Mouse (Mus musculus): ENCODE measurements around the gene AU040320. TPM values are rescaled to one million over a fixed set of nuclear protein-coding genes. Genes with fewer than 3 reads are reported as not detected.

AU040320 gene
- polyA plus RNA-seq, 1 experiment from 2014 or later: 35.3 TPM

DNA sequence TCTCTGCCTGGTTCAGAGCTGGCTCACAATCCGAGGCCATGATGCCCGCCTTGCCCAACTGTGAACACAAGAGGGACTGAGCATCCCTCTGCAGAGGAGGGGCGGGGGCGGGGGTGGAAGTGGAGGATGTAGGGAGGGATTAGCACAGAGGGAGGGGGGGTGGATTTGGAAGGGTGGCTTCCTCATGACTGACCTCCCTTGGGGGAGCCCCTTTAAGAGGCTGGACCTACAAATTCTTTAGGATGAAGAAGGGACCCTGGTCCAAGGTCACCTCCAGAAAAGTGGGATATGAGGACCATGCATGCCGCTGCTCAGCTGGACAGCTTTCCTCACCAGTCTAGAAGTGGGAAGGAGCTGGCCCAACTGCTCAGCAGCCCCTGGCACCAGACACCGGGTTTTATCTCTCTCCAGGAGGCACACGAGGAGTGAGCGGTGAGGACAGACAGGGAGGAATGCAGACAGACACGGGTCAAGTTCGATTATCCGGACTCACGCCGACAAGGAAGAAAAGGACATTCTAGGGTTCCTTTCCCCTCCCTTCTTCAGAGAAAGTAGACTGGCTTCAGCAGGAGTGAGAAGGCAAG lies 1.2 kb upstream of the AU040320 start:
- Histone ChIP-seq H3K27ac (peak overlapping the region; percentile 98), H3K4me1 (peaks cover 52% of the 10 kb centered on the region), H3K27me3 (no peaks in the 10 kb centered on the region), H3K36me3 (peaks cover 37% of the 10 kb centered on the region), H3K9ac (peak overlapping the region; percentile 78), H3K4me3 (peak overlapping the region; percentile 66), H3K9me3 (replicated peaks) (no peaks in the 10 kb centered on the region), H3K4me2 (replicated peaks) (peak overlapping the region; percentile 91)
- ATAC-seq (ENCODE audit: low FRiP score): no peak
- WGBS: 2% methylated on average over 13 of the region's 13 CpGs

DNA sequence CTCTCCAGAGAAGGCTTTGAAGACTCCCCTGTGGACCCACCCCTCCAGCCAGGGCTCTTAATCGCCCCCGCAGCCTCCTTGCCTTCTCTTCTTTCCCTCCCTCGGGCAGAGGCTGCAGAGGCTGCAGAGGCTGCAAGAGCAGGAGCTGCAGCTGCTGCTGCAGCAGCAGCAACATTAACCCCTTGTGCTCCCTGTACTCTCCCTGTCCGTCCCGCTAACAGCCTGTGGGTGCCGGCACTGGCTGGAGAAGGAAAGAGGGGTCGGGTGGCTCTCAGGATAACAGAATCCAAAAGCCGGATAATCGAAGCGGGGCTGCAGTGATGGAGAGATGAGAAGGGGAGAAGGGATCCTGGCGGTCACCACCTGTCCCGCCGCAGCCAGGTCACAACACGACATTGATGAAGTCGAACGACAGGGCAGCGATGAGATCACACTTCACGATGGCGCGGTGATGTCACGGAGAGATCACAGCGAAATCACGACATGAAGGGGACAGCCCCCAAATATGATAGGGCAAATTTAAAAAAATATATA lies 669 bp upstream of the AU040320 start:
- H3K4me3 ChIP-seq: peak overlapping the region; percentile 66
- H3K4me1 ChIP-seq: peaks cover 52% of the 10 kb centered on the region
- WGBS: 1% methylated on average over 23 of the region's 23 CpGs
- H3K36me3 ChIP-seq: peaks cover 35% of the 10 kb centered on the region
- peak overlapping the region; percentile 78 for H3K9ac ChIP-seq
- H3K9me3 ChIP-seq (replicated peaks): no peaks in the 10 kb centered on the region
- H3K4me2 ChIP-seq (replicated peaks): peak overlapping the region; percentile 91
- no peaks in the 10 kb centered on the region for H3K27me3 ChIP-seq
- peak; percentile 17 for ATAC-seq (ENCODE audit: low FRiP score)
- H3K27ac ChIP-seq: peak overlapping the region; percentile 98

DNA sequence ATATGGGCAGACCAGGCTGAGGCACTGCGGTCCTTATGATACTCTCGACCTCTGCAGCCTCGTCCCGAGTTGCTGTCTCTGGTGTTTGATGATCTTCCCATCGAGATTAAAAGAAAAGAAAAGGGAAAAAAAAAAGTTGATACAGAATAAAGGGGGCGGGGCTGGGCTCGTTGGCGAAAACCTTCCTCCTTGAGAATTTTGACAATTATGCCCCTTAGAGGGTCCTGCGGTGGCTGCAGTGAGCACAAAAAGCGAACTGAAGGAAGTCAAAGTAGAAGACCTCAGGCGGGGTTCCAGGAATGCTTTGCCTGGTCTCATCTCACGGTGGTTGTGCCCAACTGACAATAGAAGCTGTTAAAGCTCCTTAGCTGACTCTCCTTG lies 877 bp downstream of the AU040320 start:
- Histone ChIP-seq H3K4me3 (peak overlapping the region; percentile 66), H3K9me3 (replicated peaks) (no peaks in the 10 kb centered on the region), H3K9ac (peak overlapping the region; percentile 78), H3K27me3 (no peaks in the 10 kb centered on the region), H3K27ac (peak overlapping the region; percentile 98), H3K36me3 (peaks cover 30% of the 10 kb centered on the region), H3K4me1 (peaks cover 46% of the 10 kb centered on the region), H3K4me2 (replicated peaks) (peak overlapping the region; percentile 91)
- WGBS: 1% methylated on average over 12 of the region's 12 CpGs
- ATAC-seq (ENCODE audit: low FRiP score): no peak

DNA sequence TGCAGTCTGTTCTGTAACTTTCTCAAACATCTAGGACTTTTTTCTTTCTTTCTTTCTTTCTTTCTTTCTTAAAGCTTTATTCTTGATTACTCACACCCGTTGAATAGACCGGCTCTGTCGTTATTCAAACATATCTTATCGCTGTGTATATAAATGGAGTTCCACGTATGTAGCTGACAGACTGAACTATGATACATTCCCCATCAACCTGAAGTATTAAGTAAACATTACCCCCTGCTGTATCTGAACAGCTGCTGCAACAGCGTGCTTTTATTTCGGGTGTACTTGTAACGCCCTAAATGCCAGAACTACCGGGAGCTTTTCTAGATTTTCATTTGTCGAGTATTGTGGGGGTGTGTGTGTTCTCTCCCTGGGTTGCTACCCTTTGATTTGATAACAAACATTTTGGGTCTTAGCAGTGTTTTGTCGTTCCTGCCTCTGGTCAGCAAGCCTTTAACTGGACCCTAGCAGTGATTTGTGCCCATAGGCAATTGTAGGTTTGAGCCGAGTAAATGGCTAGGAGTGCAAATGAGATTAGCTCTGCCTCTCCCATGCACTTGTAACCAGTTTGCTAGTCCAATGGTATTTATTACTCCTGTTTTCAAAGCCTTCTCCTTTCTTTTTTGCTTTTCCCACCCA lies 1.5 kb downstream of the AU040320 start:
- H3K27me3 ChIP-seq: no peaks in the 10 kb centered on the region
- peak overlapping the region; percentile 66 for H3K4me3 ChIP-seq
- no peaks in the 10 kb centered on the region for H3K9me3 ChIP-seq (replicated peaks)
- peak overlapping the region; percentile 78; the same call in 1 of the 2 replicates for H3K9ac ChIP-seq
- ATAC-seq (ENCODE audit: low FRiP score): no peak
- H3K4me2 ChIP-seq (replicated peaks): peak overlapping the region; percentile 91
- no peak overlapping the region for H3K27ac ChIP-seq
- 59% methylated on average over 12 of the region's 12 CpGs for WGBS
- H3K36me3 ChIP-seq: peaks cover 29% of the 10 kb centered on the region
- peaks cover 39% of the 10 kb centered on the region for H3K4me1 ChIP-seq

DNA sequence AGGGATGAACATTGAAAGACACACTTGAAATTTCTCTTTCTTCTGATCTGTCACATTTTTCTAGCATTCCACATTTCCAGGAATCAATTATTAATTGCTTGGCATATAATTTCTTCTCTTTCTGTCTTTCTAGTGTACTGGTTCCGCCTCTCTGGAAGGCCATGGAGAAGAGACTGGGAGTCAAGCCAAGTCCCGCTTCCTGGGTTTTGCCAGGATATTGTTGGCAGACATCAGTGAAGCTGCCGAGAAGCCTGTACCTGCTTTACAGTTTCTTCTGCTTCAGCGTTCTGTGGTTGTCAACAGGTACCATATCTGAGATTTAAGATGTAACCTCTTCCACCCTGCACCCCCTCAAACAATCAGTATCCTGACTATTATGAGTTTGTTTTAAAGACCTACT lies 3.4 kb downstream of the AU040320 start:
- Histone ChIP-seq H3K4me3 (no peak overlapping the region), H3K4me1 (peaks cover 20% of the 10 kb centered on the region), H3K36me3 (peaks cover 33% of the 10 kb centered on the region), H3K9me3 (replicated peaks) (no peaks in the 10 kb centered on the region), H3K27me3 (no peaks in the 10 kb centered on the region), H3K9ac (no peak overlapping the region), H3K4me2 (replicated peaks) (no peak overlapping the region), H3K27ac (no peak overlapping the region)
- ATAC-seq (ENCODE audit: low FRiP score): no peak
- 91% methylated on average over 4 of the region's 4 CpGs for WGBS

GRCm38 (mm10) chr4:126758299-126758698 lies 5.0 kb downstream of the AU040320 start:
- WGBS: 86% methylated on average over 5 of the region's 5 CpGs
- no peak overlapping the region for H3K9ac ChIP-seq
- H3K4me1 ChIP-seq: peaks cover 14% of the 10 kb centered on the region
- no peak for ATAC-seq (ENCODE audit: low FRiP score)
- no peaks in the 10 kb centered on the region for H3K9me3 ChIP-seq (replicated peaks)
- H3K4me3 ChIP-seq: no peak overlapping the region
- no peak overlapping the region for H3K27ac ChIP-seq
- peaks cover 39% of the 10 kb centered on the region for H3K36me3 ChIP-seq
- no peak overlapping the region for H3K4me2 ChIP-seq (replicated peaks)
- no peaks in the 10 kb centered on the region for H3K27me3 ChIP-seq

- no peak overlapping the region for H3K9ac ChIP-seq
- WGBS: 90% methylated on average over 2 of the region's 2 CpGs
- no peak for ATAC-seq (ENCODE audit: low FRiP score)
- H3K4me1 ChIP-seq: peaks cover 11% of the 10 kb centered on the region
- no peak overlapping the region for H3K4me3 ChIP-seq
- H3K27me3 ChIP-seq: no peaks in the 10 kb centered on the region
- peaks cover 39% of the 10 kb centered on the region for H3K36me3 ChIP-seq
- no peak overlapping the region for H3K4me2 ChIP-seq (replicated peaks)
- no peak overlapping the region for H3K27ac ChIP-seq
- no peaks in the 10 kb centered on the region for H3K9me3 ChIP-seq (replicated peaks)
Observed at GRCm38 (mm10) chr4:126759435-126759834, 6.1 kb downstream of the AU040320 start.

GRCm38 (mm10) chr4:126762586-126763359 lies 9.4 kb downstream of the AU040320 start:
- WGBS: 83% methylated on average over 11 of the region's 11 CpGs
- H3K36me3 ChIP-seq: peaks cover 32% of the 10 kb centered on the region
- H3K27ac ChIP-seq: no peak overlapping the region
- no peak overlapping the region for H3K4me2 ChIP-seq (replicated peaks)
- H3K27me3 ChIP-seq: no peaks in the 10 kb centered on the region
- H3K9me3 ChIP-seq (replicated peaks): no peaks in the 10 kb centered on the region
- H3K9ac ChIP-seq: no peak overlapping the region
- H3K4me3 ChIP-seq: no peak overlapping the region
- ATAC-seq (ENCODE audit: low FRiP score): no peak
- no peaks in the 10 kb centered on the region for H3K4me1 ChIP-seq

DNA sequence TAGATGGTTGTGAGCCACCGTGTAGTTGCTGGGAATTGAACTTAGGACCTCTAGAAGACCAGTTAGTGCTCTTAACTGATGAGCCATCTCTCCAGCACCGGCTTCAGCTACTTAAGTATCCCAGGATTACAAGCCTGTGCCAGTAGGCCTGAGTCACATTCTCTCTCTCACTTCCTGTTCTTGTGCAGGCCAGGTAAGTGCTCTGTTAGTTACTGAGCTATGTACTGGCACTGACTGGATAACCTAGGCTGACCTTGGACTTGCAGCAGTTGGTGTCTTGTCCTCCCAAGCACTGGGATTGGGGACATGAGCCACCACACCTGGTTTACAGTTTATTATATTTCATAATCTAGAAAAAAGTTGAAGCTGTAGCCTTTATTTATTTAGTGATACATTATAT lies 10.1 kb downstream of the AU040320 start:
- no peak overlapping the region for H3K27ac ChIP-seq
- no peaks in the 10 kb centered on the region for H3K4me1 ChIP-seq
- no peak overlapping the region for H3K4me3 ChIP-seq
- H3K36me3 ChIP-seq: peaks cover 25% of the 10 kb centered on the region
- H3K9me3 ChIP-seq (replicated peaks): no peaks in the 10 kb centered on the region
- H3K9ac ChIP-seq: no peak overlapping the region
- ATAC-seq (ENCODE audit: low FRiP score): no peak
- no peaks in the 10 kb centered on the region for H3K27me3 ChIP-seq
- WGBS: 79% methylated on average over 2 of the region's 2 CpGs
- no peak overlapping the region for H3K4me2 ChIP-seq (replicated peaks)

GRCm38 (mm10) chr4:126769800-126770563 lies 16.6 kb downstream of the AU040320 start:
- ATAC-seq (ENCODE audit: low FRiP score): no peak
- H3K27me3 ChIP-seq: no peaks in the 10 kb centered on the region
- H3K36me3 ChIP-seq: peaks cover 7% of the 10 kb centered on the region; the same call in 1 of the 2 replicates
- H3K4me3 ChIP-seq: no peak overlapping the region
- H3K9me3 ChIP-seq (replicated peaks): no peaks in the 10 kb centered on the region
- no peak overlapping the region for H3K27ac ChIP-seq
- WGBS: 93% methylated on average over 9 of the region's 9 CpGs
- no peak overlapping the region for H3K9ac ChIP-seq
- H3K4me1 ChIP-seq: no peaks in the 10 kb centered on the region
- no peak overlapping the region for H3K4me2 ChIP-seq (replicated peaks)

- H3K36me3 ChIP-seq: peaks cover 7% of the 10 kb centered on the region; the same call in 1 of the 2 replicates
- no peaks in the 10 kb centered on the region for H3K4me1 ChIP-seq
- WGBS: 81% methylated on average over 4 of the region's 4 CpGs
- H3K27me3 ChIP-seq: no peaks in the 10 kb centered on the region
- no peaks in the 10 kb centered on the region for H3K9me3 ChIP-seq (replicated peaks)
- no peak for ATAC-seq (ENCODE audit: low FRiP score)
- no peak overlapping the region for H3K9ac ChIP-seq
- H3K4me3 ChIP-seq: no peak overlapping the region
- no peak overlapping the region for H3K27ac ChIP-seq
- no peak overlapping the region for H3K4me2 ChIP-seq (replicated peaks)
Observed at GRCm38 (mm10) chr4:126770831-126771230, 17.5 kb downstream of the AU040320 start.

DNA sequence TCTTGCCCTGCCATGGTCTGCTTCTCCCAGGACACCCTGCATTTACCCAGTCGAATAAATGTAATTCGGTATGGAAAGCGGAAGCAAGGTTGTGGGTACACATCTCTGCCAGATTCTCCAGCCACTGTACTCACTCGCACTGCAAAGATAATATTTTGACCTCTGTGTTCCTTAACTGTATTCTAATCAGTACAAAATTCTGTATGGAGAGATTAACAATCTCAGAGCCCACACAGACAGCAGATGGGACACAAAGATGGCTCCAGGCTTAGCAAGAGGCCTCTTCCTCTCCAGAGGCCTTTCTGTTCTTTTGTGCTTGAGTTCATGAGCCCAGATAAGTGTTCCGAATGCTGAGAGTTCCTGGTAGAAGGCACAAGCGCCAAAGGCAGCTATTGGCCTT lies 20.5 kb downstream of the AU040320 start:
- peaks cover 7% of the 10 kb centered on the region; the same call in 1 of the 2 replicates for H3K36me3 ChIP-seq
- no peak overlapping the region for H3K4me3 ChIP-seq
- H3K27me3 ChIP-seq: no peaks in the 10 kb centered on the region
- H3K4me2 ChIP-seq (replicated peaks): no peak overlapping the region
- H3K4me1 ChIP-seq: peaks cover 12% of the 10 kb centered on the region
- 92% methylated on average over 6 of the region's 6 CpGs for WGBS
- H3K9me3 ChIP-seq (replicated peaks): no peaks in the 10 kb centered on the region
- ATAC-seq (ENCODE audit: low FRiP score): no peak
- no peak overlapping the region for H3K27ac ChIP-seq
- H3K9ac ChIP-seq: no peak overlapping the region
